Mouse (Mus musculus): ENCODE results near the gene Dhx37.
"Not testable (repeated sequence)": the region's sequence is repeated elsewhere in the genome, so short reads cannot be mapped to it uniquely, and the experiment has no call there.

DNA sequence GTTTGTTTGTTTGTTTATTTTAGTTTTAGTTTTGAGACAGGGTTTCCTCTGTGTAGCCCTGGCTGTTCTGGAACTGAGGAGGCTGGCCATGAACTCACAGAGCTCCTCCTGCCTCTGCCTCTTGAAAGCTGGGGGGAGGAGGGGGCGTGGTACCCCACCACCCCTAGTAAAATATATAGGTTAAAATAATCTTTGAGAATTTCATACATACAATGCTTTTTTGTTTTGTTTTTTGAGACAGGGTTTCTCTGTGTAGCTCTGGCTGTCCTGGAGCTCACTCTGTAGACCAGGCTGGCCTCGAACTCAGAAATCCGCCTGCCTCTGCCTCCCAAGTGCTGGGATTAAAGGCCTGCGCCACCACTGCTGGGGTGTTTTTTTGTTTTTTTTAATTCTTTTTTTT lies 41.7 kb downstream of the Dhx37 start:
- TF ChIP-seq GATA1 (IDR thresholded peaks at IDR 0.05; ENCODE audit: borderline replicate concordance, low read length); FLI1 (IDR thresholded peaks at IDR 0.05; ENCODE audit: low read length): not testable (repeated sequence)
